Mouse (Mus musculus) gastrocnemius, postnatal 4 days (tissue): ENCODE results near the gene Traf3ip2. TPM values are rescaled to one million over a fixed set of nuclear protein-coding genes. Genes with fewer than 3 reads are reported as not detected.

Experiments
- DNase-seq, 2 experiments: peaks; one replicate each; pipeline ENCODE4 v3.0.0; 2021 to 2022; ENCODE audit warnings: low spot score in 2 of 2, mixed read lengths in 2 of 2
- total RNA-seq, 2 experiments: library from RNA; stranded (reverse); gene quantifications; 2 replicates each; pipeline ENCODE4 v1.2.3; 2021

Gene Traf3ip2
- total RNA-seq, 2 experiments from 2014 or later, result 4.4 to 5.8 TPM

GRCm38 (mm10) chr10:39599601-39600000 is 13.1 kb upstream of the Traf3ip2 start:
- no peak for DNase-seq

GRCm38 (mm10) chr10:39600115-39600514 is 12.6 kb upstream of the Traf3ip2 start:
- DNase-seq, result no peak

GRCm38 (mm10) chr10:39601068-39601467 is 11.7 kb upstream of the Traf3ip2 start:
- DNase-seq, result no peak

- DNase-seq, result no peak
These were observed 6.3 kb upstream of the Traf3ip2 start for GRCm38 (mm10) chr10:39606434-39606833.

GRCm38 (mm10) chr10:39611234-39611633 is 1.5 kb upstream of the Traf3ip2 start:
- no peak for DNase-seq

GRCm38 (mm10) chr10:39612131-39612530 is 603 bp upstream of the Traf3ip2 start:
- DNase-seq, result no peak

- peak; percentile 25 to 68 for DNase-seq
These were observed 476 bp downstream of the Traf3ip2 start for GRCm38 (mm10) chr10:39612989-39613831.

GRCm38 (mm10) chr10:39613973-39614372 is 1.2 kb downstream of the Traf3ip2 start:
- DNase-seq, result no peak

- peak; percentile 62 to 81 for DNase-seq
These were observed 1.9 kb downstream of the Traf3ip2 start for GRCm38 (mm10) chr10:39614676-39615075.

- no peak for DNase-seq
These were observed 2.9 kb downstream of the Traf3ip2 start for GRCm38 (mm10) chr10:39615531-39616229.

- no peak for DNase-seq
These were observed 3.5 kb downstream of the Traf3ip2 start for GRCm38 (mm10) chr10:39616230-39616590.

- DNase-seq, result no peak
These were observed 3.9 kb downstream of the Traf3ip2 start for GRCm38 (mm10) chr10:39616626-39617025.

- no peak for DNase-seq
These were observed 5.7 kb downstream of the Traf3ip2 start for GRCm38 (mm10) chr10:39618431-39618830.

- no peak for DNase-seq
These were observed 7.9 kb downstream of the Traf3ip2 start for GRCm38 (mm10) chr10:39620626-39621025.

GRCm38 (mm10) chr10:39623806-39624205 is 11.1 kb downstream of the Traf3ip2 start:
- no peak for DNase-seq

- no peak for DNase-seq
These were observed 12.3 kb downstream of the Traf3ip2 start for GRCm38 (mm10) chr10:39624837-39625625.

- no peak for DNase-seq
These were observed 13.0 kb downstream of the Traf3ip2 start for GRCm38 (mm10) chr10:39625626-39626260.

- no peak for DNase-seq
These were observed 13.6 kb downstream of the Traf3ip2 start for GRCm38 (mm10) chr10:39626376-39626775.

- DNase-seq, result no peak
These were observed 16.2 kb downstream of the Traf3ip2 start for GRCm38 (mm10) chr10:39628799-39629517.

- peak in 1 of 2 experiments; percentile 55 for DNase-seq
These were observed 17.2 kb downstream of the Traf3ip2 start for GRCm38 (mm10) chr10:39629746-39630552.
